Mouse (Mus musculus): ENCODE data around the gene Loxl3.

Loxl3 gene

GRCm38 (mm10) chr6:83033249-83034185 is at the start of gene Loxl3, which contains the start of gene Dok1:
TSS of gene Loxl3 (plus strand) at chr6:83034173.
TSS of gene Dok1 (minus strand) at chr6:83033471.
- no peak for DNase-seq (ENCODE audit: low spot score)

GRCm38 (mm10) chr6:82987411-82987971 is 46.5 kb upstream of the Loxl3 start:
- DNase-seq (ENCODE audit: low spot score) = no peak

- no peak for DNase-seq (ENCODE audit: low spot score)
Measured at GRCm38 (mm10) chr6:82993696-82994095, 40.3 kb upstream of the Loxl3 start.

GRCm38 (mm10) chr6:82994372-82994771 is 39.6 kb upstream of the Loxl3 start:
- DNase-seq (ENCODE audit: low spot score) = no peak

GRCm38 (mm10) chr6:82996740-82997315 is 37.1 kb upstream of the Loxl3 start:
- peak; percentile 92 for DNase-seq (ENCODE audit: low spot score)

- DNase-seq (ENCODE audit: low spot score) = no peak
Measured at GRCm38 (mm10) chr6:82997511-82998102, 36.4 kb upstream of the Loxl3 start.

GRCm38 (mm10) chr6:82998326-82998725 is 35.6 kb upstream of the Loxl3 start:
- DNase-seq (ENCODE audit: low spot score) = no peak

- DNase-seq (ENCODE audit: low spot score) = no peak
Measured at GRCm38 (mm10) chr6:82999986-83000385, 34.0 kb upstream of the Loxl3 start.

GRCm38 (mm10) chr6:83003082-83003481 is 30.9 kb upstream of the Loxl3 start:
- DNase-seq (ENCODE audit: low spot score) = no peak

GRCm38 (mm10) chr6:83003850-83004249 is 30.1 kb upstream of the Loxl3 start:
- DNase-seq (ENCODE audit: low spot score) = no peak

GRCm38 (mm10) chr6:83004309-83004708 is 29.7 kb upstream of the Loxl3 start:
- DNase-seq (ENCODE audit: low spot score) = no peak

- DNase-seq (ENCODE audit: low spot score) = no peak
Measured at GRCm38 (mm10) chr6:83004872-83005271, 29.1 kb upstream of the Loxl3 start.

- DNase-seq (ENCODE audit: low spot score) = no peak
Measured at GRCm38 (mm10) chr6:83005444-83006011, 28.4 kb upstream of the Loxl3 start.

GRCm38 (mm10) chr6:83006114-83006513 is 27.9 kb upstream of the Loxl3 start:
- DNase-seq (ENCODE audit: low spot score) = no peak

- DNase-seq (ENCODE audit: low spot score) = no peak
Measured at GRCm38 (mm10) chr6:83008659-83009058, 25.3 kb upstream of the Loxl3 start.

- DNase-seq (ENCODE audit: low spot score) = no peak
Measured at GRCm38 (mm10) chr6:83010010-83010409, 24.0 kb upstream of the Loxl3 start.

- no peak for DNase-seq (ENCODE audit: low spot score)
Measured at GRCm38 (mm10) chr6:83011255-83011654, 22.7 kb upstream of the Loxl3 start.

GRCm38 (mm10) chr6:83011756-83012155 is 22.2 kb upstream of the Loxl3 start:
- no peak for DNase-seq (ENCODE audit: low spot score)

- no peak for DNase-seq (ENCODE audit: low spot score)
Measured at GRCm38 (mm10) chr6:83013444-83013843, 20.5 kb upstream of the Loxl3 start.

- DNase-seq (ENCODE audit: low spot score) = no peak
Measured at GRCm38 (mm10) chr6:83014482-83015466, 19.2 kb upstream of the Loxl3 start.

- DNase-seq (ENCODE audit: low spot score) = no peak
Measured at GRCm38 (mm10) chr6:83015749-83016148, 18.2 kb upstream of the Loxl3 start.
